ENCODE assay signal across 21 mouse cellular contexts in the genomic region with DNA sequence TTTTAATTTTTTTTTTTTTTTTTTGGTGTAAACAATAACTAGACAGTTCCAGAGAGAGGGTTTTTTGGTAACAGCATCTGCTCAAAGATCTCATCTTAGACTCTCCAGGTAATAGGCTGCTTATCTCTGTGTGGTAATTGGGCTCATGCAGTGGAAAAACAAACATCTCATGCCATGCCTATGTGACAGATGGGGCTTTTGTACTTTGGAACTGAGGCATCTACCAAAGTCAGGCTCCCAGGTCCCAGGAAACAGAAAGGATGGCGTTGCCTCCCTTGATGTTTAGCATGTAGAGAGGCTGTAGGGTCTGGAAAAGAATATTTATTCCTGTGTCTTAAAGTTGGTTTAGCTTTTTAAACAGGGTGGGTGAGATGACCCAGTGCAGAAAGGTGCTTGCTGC.
"Had no signal": no experiment of that assay in that cellular context is flagged by ENCODE, and none has a peak within 500 bp of the region (broad histone marks: within the 10 kb centered on the region; RNA-seq: fewer than 3 reads in every experiment).

No protein-coding gene starts in this region.

- H3K4me3 ChIP-seq: left cerebral cortex, adult 2 months; lung, embryonic 15.5 days; megakaryocyte, embryonic 14.5 days; midbrain, embryonic 10.5 days; midbrain, embryonic 13.5 days; myocyte; neural tube, embryonic 13.5 days had no signal

- H3K4me2 ChIP-seq: lung, embryonic 15.5 days; midbrain, embryonic 13.5 days; neural tube, embryonic 13.5 days had no signal

- H3K9me3 ChIP-seq: lung, embryonic 15.5 days; megakaryocyte, embryonic 14.5 days; midbrain, embryonic 10.5 days; midbrain, embryonic 13.5 days; neural tube, embryonic 13.5 days had no signal

- ATAC-seq: hindbrain, postnatal 0 days; inflammation-experienced regulatory T-cells, adult 6 months; midbrain, embryonic 13.5 days; midbrain, embryonic 16.5 days had no signal

- H3K36me3 ChIP-seq: lung, embryonic 15.5 days; midbrain, embryonic 10.5 days; midbrain, embryonic 13.5 days; neural tube, embryonic 13.5 days had no signal

- H3K9ac ChIP-seq: lung, embryonic 15.5 days; midbrain, embryonic 13.5 days; neural tube, embryonic 13.5 days had no signal

- DNase-seq: kidney, adult 18-20 months; kidney, adult 9 months; kidney, postnatal 14 days; kidney, postnatal 4 days; lung, adult 18-20 months; lung, postnatal 10 days; lung, postnatal 36 days; right cerebral cortex, postnatal 14 days; thymus, adult 2 months; thymus, postnatal 14 days; thymus, postnatal 4 days had no signal

- H3K27me3 ChIP-seq: lung, embryonic 15.5 days; megakaryocyte, embryonic 14.5 days; midbrain, embryonic 13.5 days; neural tube, embryonic 13.5 days had no signal

- H3K27ac ChIP-seq: hindbrain, postnatal 0 days; left cerebral cortex, adult 2 months; lung, embryonic 15.5 days; midbrain, embryonic 10.5 days; midbrain, embryonic 13.5 days; neural tube, embryonic 13.5 days had no signal

- H3K4me1 ChIP-seq: lung, embryonic 15.5 days; megakaryocyte, embryonic 14.5 days; midbrain, embryonic 10.5 days; midbrain, embryonic 13.5 days; neural tube, embryonic 13.5 days had no signal
